Mouse (Mus musculus) common myeloid progenitor, adult 5-6 weeks (primary cell): ENCODE data around the gene 2200002D01Rik. TPM values are rescaled to one million over a fixed set of nuclear protein-coding genes. Genes with fewer than 3 reads are reported as not detected.
"Not testable (repeated sequence)": the region's sequence is repeated elsewhere in the genome, so short reads cannot be mapped to it uniquely, and the experiment has no call there.

Source experiments
- ATAC-seq: replicated peaks from 2 replicates; pipeline ENCODE4 v1.8.0; 2016; ENCODE audit warnings: low read depth, mild to moderate bottlenecking, moderate TSS enrichment, inconsistent platforms; ENCODE audit not compliant: poor library complexity, severe bottlenecking
- total RNA-seq: library from RNA; stranded (forward); fragments of 200-1000, 187-1606 nt; gene quantifications from 2 replicates; pipeline ENCODE4 v1.2.3, GENCODE M21; 2017

2200002D01Rik gene
- total RNA-seq, 1 experiment from 2014 or later: 12.1 TPM

GRCm38 (mm10) chr7:29244732-29245416, 3.4 kb downstream of the 2200002D01Rik start:
- peak; percentile 45; the same call in 1 of the 2 replicates for ATAC-seq

- peak; percentile 95 for ATAC-seq
Observed at GRCm38 (mm10) chr7:29238019-29238967, 10.0 kb downstream of the 2200002D01Rik start, which contains the start of gene Yif1b. Gene Yif1b (plus strand): TSS chr7:29238329.

- not testable (repeated sequence) for ATAC-seq
Observed at GRCm38 (mm10) chr7:29237596-29237995, 10.7 kb downstream of the 2200002D01Rik start.

GRCm38 (mm10) chr7:29236593-29236992, 11.7 kb downstream of the 2200002D01Rik start:
- ATAC-seq: no peak

- ATAC-seq: no peak
Observed at GRCm38 (mm10) chr7:29234661-29235060, 13.6 kb downstream of the 2200002D01Rik start.

- peak; percentile 42 for ATAC-seq
Observed at GRCm38 (mm10) chr7:29233745-29234144, 14.5 kb downstream of the 2200002D01Rik start.

GRCm38 (mm10) chr7:29232247-29233013, 15.8 kb downstream of the 2200002D01Rik start, which contains the start of gene Kcnk6:
Gene Kcnk6 (minus strand): TSS chr7:29232515.
- ATAC-seq: peak; percentile 30; the same call in 1 of the 2 replicates

- ATAC-seq: no peak
Observed at GRCm38 (mm10) chr7:29231517-29231916, 16.7 kb downstream of the 2200002D01Rik start.

GRCm38 (mm10) chr7:29230560-29230959, 17.7 kb downstream of the 2200002D01Rik start:
- peak; percentile 11 for ATAC-seq

GRCm38 (mm10) chr7:29228202-29228601, 20.1 kb downstream of the 2200002D01Rik start:
- no peak for ATAC-seq

GRCm38 (mm10) chr7:29225520-29225919, 22.7 kb downstream of the 2200002D01Rik start:
- no peak for ATAC-seq

GRCm38 (mm10) chr7:29224756-29225394, 23.4 kb downstream of the 2200002D01Rik start:
- peak; percentile 39; the same call in 1 of the 2 replicates for ATAC-seq

GRCm38 (mm10) chr7:29214846-29215245, 33.4 kb downstream of the 2200002D01Rik start:
- ATAC-seq: no peak

- ATAC-seq: no peak
Observed at GRCm38 (mm10) chr7:29214236-29214635, 34.0 kb downstream of the 2200002D01Rik start.

- ATAC-seq: no peak
Observed at GRCm38 (mm10) chr7:29213675-29214082, 34.6 kb downstream of the 2200002D01Rik start, which contains the start of gene Catsperg1. Gene Catsperg1 (minus strand): TSS chr7:29214035.

- not testable (repeated sequence) for ATAC-seq
Observed at GRCm38 (mm10) chr7:29212775-29213560, 35.3 kb downstream of the 2200002D01Rik start.

- ATAC-seq: peak; percentile 8; the same call in 1 of the 2 replicates
Observed at GRCm38 (mm10) chr7:29212199-29212765, 36.0 kb downstream of the 2200002D01Rik start.
